Mouse (Mus musculus): ENCODE data around the gene Trmt13. TPM values are rescaled to one million over a fixed set of nuclear protein-coding genes. Genes with fewer than 3 reads are reported as not detected.
"Not testable (repeated sequence)": the region's sequence is repeated elsewhere in the genome, so short reads cannot be mapped to it uniquely, and the experiment has no call there.

Gene Trmt13
- polyA plus RNA-seq, 1 experiment from 2014 or later: 22.9 TPM

GRCm38 (mm10) chr3:116570628-116571027 lies 43.8 kb downstream of the Trmt13 start:
- no peak overlapping the region for H3K4me2 ChIP-seq (replicated peaks)
- no peaks in the 10 kb centered on the region for H3K9me3 ChIP-seq
- WGBS: 57% methylated on average over 2 of the region's 2 CpGs
- no peak overlapping the region for H3K27ac ChIP-seq
- H3K4me3 ChIP-seq (replicated peaks): no peak overlapping the region
- ATAC-seq: no peak
- H3K36me3 ChIP-seq: no peaks in the 10 kb centered on the region
- H3K27me3 ChIP-seq (replicated peaks): no peaks in the 10 kb centered on the region
- H3K4me1 ChIP-seq (replicated peaks): no peaks in the 10 kb centered on the region
- no peak overlapping the region for H3K9ac ChIP-seq

GRCm38 (mm10) chr3:116563095-116563492 lies 51.3 kb downstream of the Trmt13 start:
- H3K9me3 ChIP-seq: no peaks in the 10 kb centered on the region
- H3K4me1 ChIP-seq (replicated peaks): no peaks in the 10 kb centered on the region
- H3K4me2 ChIP-seq (replicated peaks): peak overlapping the region; percentile 40
- H3K9ac ChIP-seq: peak overlapping the region; percentile 5; the same call in 1 of the 2 replicates
- H3K27ac ChIP-seq: peak overlapping the region; percentile 54
- WGBS: 55% methylated on average over 7 of the region's 7 CpGs
- H3K4me3 ChIP-seq (replicated peaks): peak overlapping the region; percentile 17; the same call in 1 of the 2 replicates
- ATAC-seq: peak; percentile 65
- no peaks in the 10 kb centered on the region for H3K36me3 ChIP-seq
- H3K27me3 ChIP-seq (replicated peaks): no peaks in the 10 kb centered on the region

GRCm38 (mm10) chr3:116562408-116563094 lies 51.8 kb downstream of the Trmt13 start, which contains the start of gene Lrrc39:
TSS of gene Lrrc39 (plus strand) at chr3:116562973.
- peak within 1 kb of the TSS; percentile 40 for H3K4me2 ChIP-seq (replicated peaks)
- H3K27ac ChIP-seq: peak within 1 kb of the TSS; percentile 54
- no peaks in the 10 kb centered on the region for H3K36me3 ChIP-seq
- peak within 1 kb of the TSS; percentile 17; the same call in 1 of the 2 replicates for H3K4me3 ChIP-seq (replicated peaks)
- no peaks in the 10 kb centered on the region for H3K27me3 ChIP-seq (replicated peaks)
- no peaks in the 10 kb centered on the region for H3K4me1 ChIP-seq (replicated peaks)
- ATAC-seq: peak; percentile 98
- no peaks in the 10 kb centered on the region for H3K9me3 ChIP-seq
- 59% methylated on average over 7 of the region's 7 CpGs for WGBS
- peak within 1 kb of the TSS; percentile 5; the same call in 1 of the 2 replicates for H3K9ac ChIP-seq

GRCm38 (mm10) chr3:116561315-116561714 lies 53.1 kb downstream of the Trmt13 start:
- H3K4me3 ChIP-seq (replicated peaks); H3K4me1 ChIP-seq (replicated peaks); H3K9me3 ChIP-seq; ATAC-seq; H3K27ac ChIP-seq; H3K27me3 ChIP-seq (replicated peaks); H3K36me3 ChIP-seq; H3K4me2 ChIP-seq (replicated peaks); H3K9ac ChIP-seq: not testable (repeated sequence)
- WGBS: 94% methylated on average over 14 of the region's 14 CpGs

GRCm38 (mm10) chr3:116551362-116551761 lies 63.0 kb downstream of the Trmt13 start:
- no peak overlapping the region for H3K4me3 ChIP-seq (replicated peaks)
- no peak overlapping the region for H3K4me2 ChIP-seq (replicated peaks)
- H3K27ac ChIP-seq: no peak overlapping the region
- no peaks in the 10 kb centered on the region for H3K4me1 ChIP-seq (replicated peaks)
- H3K36me3 ChIP-seq: 0 out of 2 replicates have a peak, but pooled peaks cover 8% of the 10 kb centered on the region
- H3K9me3 ChIP-seq: no peaks in the 10 kb centered on the region
- H3K27me3 ChIP-seq (replicated peaks): no peaks in the 10 kb centered on the region
- no peak for ATAC-seq
- no peak overlapping the region for H3K9ac ChIP-seq
- WGBS: 92% methylated on average over 5 of the region's 5 CpGs

- no peak overlapping the region for H3K9ac ChIP-seq
- no peak overlapping the region for H3K27ac ChIP-seq
- ATAC-seq: no peak
- H3K9me3 ChIP-seq: no peaks in the 10 kb centered on the region
- H3K27me3 ChIP-seq (replicated peaks): no peaks in the 10 kb centered on the region
- no peaks in the 10 kb centered on the region for H3K4me1 ChIP-seq (replicated peaks)
- 77% methylated on average over 5 of the region's 5 CpGs for WGBS
- no peak overlapping the region for H3K4me2 ChIP-seq (replicated peaks)
- no peak overlapping the region for H3K4me3 ChIP-seq (replicated peaks)
- 0 out of 2 replicates have a peak, but pooled peaks cover 8% of the 10 kb centered on the region for H3K36me3 ChIP-seq
Observed at GRCm38 (mm10) chr3:116547430-116547829, 67.0 kb downstream of the Trmt13 start.

GRCm38 (mm10) chr3:116542532-116542931 lies 71.9 kb downstream of the Trmt13 start:
- Histone ChIP-seq H3K9ac (no peak overlapping the region), H3K27me3 (replicated peaks) (no peaks in the 10 kb centered on the region), H3K36me3 (peaks cover 9% of the 10 kb centered on the region; the same call in 1 of the 2 replicates), H3K4me3 (replicated peaks) (no peak overlapping the region), H3K4me1 (replicated peaks) (no peaks in the 10 kb centered on the region), H3K27ac (no peak overlapping the region), H3K4me2 (replicated peaks) (no peak overlapping the region), H3K9me3 (no peaks in the 10 kb centered on the region)
- WGBS: 60% methylated on average over 3 of the region's 3 CpGs
- ATAC-seq: no peak

- no peak for ATAC-seq
- H3K27ac ChIP-seq: no peak overlapping the region
- H3K36me3 ChIP-seq: peaks cover 6% of the 10 kb centered on the region; the same call in 1 of the 2 replicates
- WGBS: 78% methylated on average over 2 of the region's 2 CpGs
- no peak overlapping the region for H3K9ac ChIP-seq
- no peaks in the 10 kb centered on the region for H3K9me3 ChIP-seq
- no peaks in the 10 kb centered on the region for H3K4me1 ChIP-seq (replicated peaks)
- H3K27me3 ChIP-seq (replicated peaks): no peaks in the 10 kb centered on the region
- no peak overlapping the region for H3K4me3 ChIP-seq (replicated peaks)
- no peak overlapping the region for H3K4me2 ChIP-seq (replicated peaks)
Observed at GRCm38 (mm10) chr3:116542070-116542469, 72.3 kb downstream of the Trmt13 start.

- Histone ChIP-seq H3K9ac (no peak overlapping the region), H3K27ac (no peak overlapping the region), H3K4me1 (replicated peaks) (no peaks in the 10 kb centered on the region), H3K36me3 (peaks cover 12% of the 10 kb centered on the region), H3K4me2 (replicated peaks) (no peak overlapping the region), H3K9me3 (no peaks in the 10 kb centered on the region), H3K27me3 (replicated peaks) (no peaks in the 10 kb centered on the region), H3K4me3 (replicated peaks) (no peak overlapping the region)
- 49% methylated on average over 6 of the region's 6 CpGs for WGBS
- ATAC-seq: no peak
Observed at GRCm38 (mm10) chr3:116537200-116537573, 77.2 kb downstream of the Trmt13 start.

- no peak overlapping the region for H3K9ac ChIP-seq
- no peak overlapping the region for H3K4me3 ChIP-seq (replicated peaks)
- no peaks in the 10 kb centered on the region for H3K4me1 ChIP-seq (replicated peaks)
- no peak overlapping the region for H3K4me2 ChIP-seq (replicated peaks)
- no peaks in the 10 kb centered on the region for H3K9me3 ChIP-seq
- ATAC-seq: peak; percentile 71
- no peaks in the 10 kb centered on the region for H3K27me3 ChIP-seq (replicated peaks)
- no peak overlapping the region for H3K27ac ChIP-seq
- peaks cover 12% of the 10 kb centered on the region for H3K36me3 ChIP-seq
- 37% methylated on average over 16 of the region's 16 CpGs for WGBS
Observed at GRCm38 (mm10) chr3:116536428-116537199, 77.8 kb downstream of the Trmt13 start.

All from intestine, embryonic 15.5 days (tissue).